Mouse (Mus musculus) ES-E14 (cell line): Measurements from ENCODE around the gene Mrps7. TPM values are rescaled to one million over a fixed set of nuclear protein-coding genes. Genes with fewer than 3 reads are reported as not detected.

ENCODE experiments used
- DNase-seq: peaks from one replicate; pipeline ENCODE4 v3.0.0-alpha.2; 2013; ENCODE audit warnings: low read depth, low spot score
- H3K27ac ChIP-seq: 2 replicates; pipeline ENCODE4 v1.5.1; 2012; ENCODE audit warnings: low read depth, mild to moderate bottlenecking, low read length, moderate library complexity, mixed read lengths; ENCODE audit not compliant: poor library complexity, insufficient read depth, severe bottlenecking
- H3K36me3 ChIP-seq: 2 replicates; pipeline ENCODE4 v1.6.1; 2012; ENCODE audit warnings: mild to moderate bottlenecking, low read length, moderate library complexity, mixed read lengths; ENCODE audit not compliant: control insufficient read depth, poor library complexity, insufficient read depth, severe bottlenecking
- H3K4me1 ChIP-seq, 2 experiments: fragments of 150-350 bp in 1 of 2; sonication (generic) in 1 of 2; 2 replicates each; pipeline ENCODE4 v1.6.1; 2012; ENCODE audit warnings: low read length in 2 of 2, mild to moderate bottlenecking in 1 of 2, mixed read lengths in 1 of 2; ENCODE audit not compliant: control insufficient read depth in 2 of 2, insufficient read depth in 2 of 2, poor library complexity in 1 of 2
- H3K4me3 ChIP-seq, 2 experiments: fragments of 150-350 bp in 1 of 2; sonication (generic) in 1 of 2; 2 replicates each; pipeline ENCODE4 v1.5.1; 2012; ENCODE audit warnings: low read length in 2 of 2, low read depth in 1 of 2, mild to moderate bottlenecking in 1 of 2, mixed read lengths in 1 of 2; ENCODE audit not compliant: insufficient read depth in 1 of 2, poor library complexity in 1 of 2, severe bottlenecking in 1 of 2
- H3K9ac ChIP-seq: 2 replicates; pipeline ENCODE4 v1.6.1; 2012; ENCODE audit warnings: low read depth, mild to moderate bottlenecking, low read length, mixed read lengths; ENCODE audit not compliant: poor library complexity, insufficient read depth, severe bottlenecking
- H3K9me3 ChIP-seq: fragments of 150-350 bp; sonication (generic); 2 replicates; pipeline ENCODE4 v1.6.1; 2012; ENCODE audit warnings: low read depth, mild to moderate bottlenecking, low read length; ENCODE audit not compliant: control insufficient read depth, insufficient read depth
- CHD2 ChIP-seq: IDR thresholded peaks from 2 replicates; pipeline ENCODE4 v1.6.1; 2014; ENCODE audit warnings: mild to moderate bottlenecking, low read depth, low read length, inconsistent platforms
- HCFC1 ChIP-seq: IDR thresholded peaks from 2 replicates; pipeline ENCODE4 v1.6.1; 2012; ENCODE audit warnings: low read length, inconsistent platforms, borderline replicate concordance; ENCODE audit not compliant: insufficient read depth
- MAFK ChIP-seq: IDR thresholded peaks from 2 replicates; pipeline ENCODE4 v1.6.1; 2014; ENCODE audit warnings: mild to moderate bottlenecking, low read depth, low read length, inconsistent platforms; ENCODE audit not compliant: insufficient read depth
- ZC3H11A ChIP-seq: IDR thresholded peaks from 2 replicates; pipeline ENCODE4 v1.6.1; 2012; ENCODE audit warnings: low read depth, mild to moderate bottlenecking, inconsistent platforms, low read length, borderline replicate concordance
- ZNF384 ChIP-seq: IDR thresholded peaks from 2 replicates; pipeline ENCODE4 v1.6.1; 2012; ENCODE audit warnings: low read depth, low read length, inconsistent platforms
- in situ Hi-C, 2 experiments: fragments of 600-800 bp; cut with MboI; formaldehyde crosslinking; loops; one replicate each; pipeline ENCODE4 v1.15.1; 2025; ENCODE audit warnings: low sequenced_read_pairs in 2 of 2, inconsistent platforms in 1 of 2; ENCODE audit not compliant: unreplicated experiment in 2 of 2
- total RNA-seq: library from RNA; depleted of rRNA; stranded (reverse); fragments of 300-350 nt; gene quantifications from 2 replicates; pipeline ENCODE4 v1.2.3, GENCODE M21; 2012

The Mrps7 gene
- total RNA-seq, 1 experiment: 74.9 TPM

GRCm38 (mm10) chr11:115616893-115617292, 13.2 kb downstream of the Mrps7 start:
- Histone ChIP-seq H3K4me3 (peak overlapping the region; percentile 51 to 55), H3K36me3 (peaks cover 12% of the 10 kb centered on the region), H3K9ac (peak overlapping the region; percentile 78; the same call in 1 of the 2 replicates), H3K9me3 (no peaks in the 10 kb centered on the region), H3K4me1 (peaks cover 24 to 28% of the 10 kb centered on the region in 2 experiments; a peak in 3 of 4 replicates), H3K27ac (peak overlapping the region; percentile 75; the same call in 1 of the 2 replicates)
- no peak for DNase-seq
- TF ChIP-seq MAFK: no peak
- TF ChIP-seq ZC3H11A: no peak
- TF ChIP-seq CHD2: no peak
- no peak for TF ChIP-seq ZNF384
- TF ChIP-seq HCFC1: no peak
- in situ Hi-C loops: no loop called here

DNA sequence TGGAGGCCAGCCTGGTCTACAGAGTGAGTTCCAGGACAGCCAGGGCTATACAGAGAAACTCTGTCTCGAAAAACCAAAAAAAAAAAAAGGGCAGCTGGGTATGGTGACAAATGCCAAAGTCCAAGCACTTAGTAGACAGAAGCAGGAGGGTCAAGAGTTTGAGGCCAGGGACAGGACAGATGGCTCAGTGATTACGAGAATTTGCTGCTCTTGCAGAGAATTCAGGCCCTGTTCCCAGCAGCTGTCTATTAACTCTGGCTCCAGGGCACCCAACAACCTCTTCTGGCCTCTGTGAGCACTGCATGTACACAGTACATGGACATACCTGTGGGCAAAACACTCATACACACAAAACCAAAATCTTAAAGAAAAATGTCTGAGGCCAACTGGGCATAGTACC, 14.3 kb downstream of the Mrps7 start:
- no peak overlapping the region for H3K27ac ChIP-seq
- no peaks in the 10 kb centered on the region for H3K9me3 ChIP-seq
- H3K4me3 ChIP-seq: no peak overlapping the region
- in situ Hi-C loops: no loop called here
- peaks cover 21% of the 10 kb centered on the region for H3K36me3 ChIP-seq
- no peak for DNase-seq
- TF ChIP-seq ZNF384 (no peak), CHD2 (no peak), ZC3H11A (no peak), HCFC1 (no peak), MAFK (no peak)
- H3K9ac ChIP-seq: no peak overlapping the region; the same call in 1 of the 2 replicates
- peaks cover 24 to 28% of the 10 kb centered on the region in 2 experiments; a peak in 3 of 4 replicates for H3K4me1 ChIP-seq

GRCm38 (mm10) chr11:115618732-115619516, 15.2 kb downstream of the Mrps7 start:
- TF ChIP-seq CHD2: no peak
- no peak for TF ChIP-seq ZNF384
- no peak for TF ChIP-seq HCFC1
- TF ChIP-seq ZC3H11A: no peak
- no peak for TF ChIP-seq MAFK
- peaks cover 16 to 22% of the 10 kb centered on the region in 2 experiments; a peak in 3 of 4 replicates for H3K4me1 ChIP-seq
- DNase-seq: no peak
- H3K27ac ChIP-seq: no peak overlapping the region
- peaks cover 24% of the 10 kb centered on the region for H3K36me3 ChIP-seq
- no peak overlapping the region for H3K9ac ChIP-seq
- H3K4me3 ChIP-seq: no peak overlapping the region
- in situ Hi-C loops: no loop called here
- no peaks in the 10 kb centered on the region for H3K9me3 ChIP-seq

- DNase-seq: no peak
- H3K36me3 ChIP-seq: peaks cover 22% of the 10 kb centered on the region
- H3K27ac ChIP-seq: no peak overlapping the region
- TF ChIP-seq MAFK (no peak), ZNF384 (no peak), HCFC1 (no peak), CHD2 (no peak), ZC3H11A (no peak)
- peaks cover 14 to 16% of the 10 kb centered on the region in 2 experiments; a peak in 2 of 4 replicates for H3K4me1 ChIP-seq
- H3K9me3 ChIP-seq: no peaks in the 10 kb centered on the region
- H3K4me3 ChIP-seq: no peak overlapping the region
- H3K9ac ChIP-seq: no peak overlapping the region
- in situ Hi-C loops: no loop called here
Observed at GRCm38 (mm10) chr11:115619949-115620348, 16.2 kb downstream of the Mrps7 start.
